Mouse (Mus musculus) Patski (cell line): ENCODE results near the gene Pltp. TPM values are rescaled to one million over a fixed set of nuclear protein-coding genes. Genes with fewer than 3 reads are reported as not detected.

ENCODE experiments used
- ATAC-seq: fragments of 100-300 bp; one replicate; pipeline ENCODE4 v1.8.0; 2021
- CTCF ChIA-PET: fragments of 350-600 bp; sonication (Branson Sonifier 250); formaldehyde crosslinking; loops from one replicate; lab custom pipeline; 2022; ENCODE audit warnings: inconsistent platforms; lab: Charles Lee
- POLR2A ChIA-PET: fragments of 350-600 bp; sonication (Branson Sonifier 250); formaldehyde crosslinking; loops from one replicate; lab custom pipeline; 2022; ENCODE audit warnings: antibody characterized with exemption, inconsistent platforms; lab: Charles Lee
- DNase-seq: peaks from one replicate; pipeline ENCODE4 v3.0.0-alpha.2; 2011; ENCODE audit warnings: low read depth, low spot score
- H3K27me3 ChIP-seq: fragments of 371-371 bp; one replicate; pipeline ENCODE4 v1.5.1; 2021
- CTCF ChIP-seq: fragments of 100-300 bp; IDR thresholded peaks from one replicate; pipeline ENCODE4 v1.5.1; 2021
- in situ Hi-C: fragments of 300-500 bp; cut with MboI; formaldehyde crosslinking; loops from 3 replicates; pipeline ENCODE4 v1.11.1; 2018; ENCODE audit warnings: low pct_unique_long_range_greater_than_20kb, mixed read lengths
- polyA plus RNA-seq: library from polyadenylated mRNA; unstranded; gene quantifications from one replicate; pipeline ENCODE4 v1.2.3, GENCODE M21; 2021

Gene Pltp
- polyA plus RNA-seq, 1 experiment from 2014 or later: 9.4 TPM

DNA sequence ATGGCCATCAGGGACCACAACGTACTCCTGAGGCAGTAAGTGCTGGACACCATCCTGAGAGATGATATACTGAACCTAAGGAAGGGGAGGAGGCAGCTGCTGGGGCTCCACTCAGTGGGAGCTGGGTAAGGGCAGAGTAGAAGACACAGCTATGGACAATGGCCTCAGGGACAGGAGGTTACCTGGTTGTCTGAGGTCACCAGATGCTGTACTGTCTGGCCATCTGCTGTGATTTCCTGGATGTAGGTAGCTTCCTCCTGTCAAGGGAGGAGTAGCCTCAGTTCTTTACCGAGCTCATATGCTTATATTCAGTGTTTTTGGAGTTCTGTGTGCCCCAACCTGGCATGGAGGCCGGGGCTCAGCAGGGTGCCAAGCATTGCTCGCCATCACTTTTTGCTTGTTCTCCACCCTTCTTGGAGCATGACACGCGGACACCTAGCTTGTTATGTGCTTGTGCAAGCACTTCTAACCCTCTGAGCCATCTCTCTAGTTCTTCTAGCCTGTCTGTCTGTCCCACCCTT lies 35.2 kb upstream of the Pltp start:
- no peak for DNase-seq
- no peak for TF ChIP-seq CTCF
- ChIA-PET POLR2A (interaction anchor here (1.5 kb wide), 1 partner anchor 13 kb away, joined by 3 read pairs; no protein-coding TSS in a partner anchor), CTCF (interaction anchor here (1.1 kb wide), 1 partner anchor 12 kb away, joined by 3 read pairs; no protein-coding TSS in a partner anchor)
- in situ Hi-C loops: no loop called here
- ATAC-seq: no peak
- no peaks in the 10 kb centered on the region for H3K27me3 ChIP-seq

DNA sequence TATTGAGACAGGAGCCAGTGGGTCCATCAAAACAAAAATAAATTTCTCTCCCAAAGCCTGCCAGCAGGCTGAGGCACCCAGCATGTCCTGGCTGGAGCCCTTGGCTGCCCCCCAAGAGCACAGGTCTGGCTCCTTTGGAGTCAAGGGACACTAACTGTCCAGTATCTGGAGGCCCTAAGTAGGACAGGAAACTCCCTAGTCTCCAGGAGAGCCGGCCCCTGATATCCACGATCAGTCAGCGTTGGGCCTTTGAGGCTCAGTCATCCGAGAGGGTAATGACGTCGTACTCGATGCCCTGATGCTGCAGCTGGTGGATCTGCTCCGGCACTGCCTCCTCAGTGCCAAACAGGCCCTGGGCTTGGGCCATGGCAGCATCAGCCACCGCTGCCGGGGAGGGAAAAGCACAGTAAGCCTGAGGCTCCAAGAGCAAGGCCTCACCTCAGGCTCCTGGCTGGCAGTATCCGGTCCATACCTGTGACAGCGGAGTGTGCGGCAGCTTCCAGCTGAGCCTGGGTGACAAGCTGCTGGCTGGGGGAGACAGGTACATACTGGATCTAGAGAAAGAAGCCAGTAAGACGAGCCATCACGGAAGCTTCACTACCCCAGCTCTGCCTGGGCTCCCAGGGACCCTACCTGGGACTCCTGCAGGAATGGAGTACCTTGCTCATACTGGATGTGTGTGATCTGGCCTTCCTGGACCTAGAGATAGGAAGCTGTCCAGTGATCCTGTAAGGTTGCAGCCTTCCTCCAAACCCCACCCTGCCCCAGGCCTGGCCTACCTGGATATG lies 34.6 kb upstream of the Pltp start:
- no peaks in the 10 kb centered on the region for H3K27me3 ChIP-seq
- ChIA-PET POLR2A (interaction anchor here (0.9 to 1.9 kb wide), 2 partner anchors 8 to 58 kb away, joined by 3 to 6 read pairs; no protein-coding TSS in a partner anchor), CTCF (interaction anchor here (1.1 to 1.4 kb wide), 2 partner anchors 12 to 17 kb away, joined by 3 read pairs; no protein-coding TSS in a partner anchor)
- in situ Hi-C loops: no loop called here
- ATAC-seq (no peak), DNase-seq (no peak)
- no peak for TF ChIP-seq CTCF

DNA sequence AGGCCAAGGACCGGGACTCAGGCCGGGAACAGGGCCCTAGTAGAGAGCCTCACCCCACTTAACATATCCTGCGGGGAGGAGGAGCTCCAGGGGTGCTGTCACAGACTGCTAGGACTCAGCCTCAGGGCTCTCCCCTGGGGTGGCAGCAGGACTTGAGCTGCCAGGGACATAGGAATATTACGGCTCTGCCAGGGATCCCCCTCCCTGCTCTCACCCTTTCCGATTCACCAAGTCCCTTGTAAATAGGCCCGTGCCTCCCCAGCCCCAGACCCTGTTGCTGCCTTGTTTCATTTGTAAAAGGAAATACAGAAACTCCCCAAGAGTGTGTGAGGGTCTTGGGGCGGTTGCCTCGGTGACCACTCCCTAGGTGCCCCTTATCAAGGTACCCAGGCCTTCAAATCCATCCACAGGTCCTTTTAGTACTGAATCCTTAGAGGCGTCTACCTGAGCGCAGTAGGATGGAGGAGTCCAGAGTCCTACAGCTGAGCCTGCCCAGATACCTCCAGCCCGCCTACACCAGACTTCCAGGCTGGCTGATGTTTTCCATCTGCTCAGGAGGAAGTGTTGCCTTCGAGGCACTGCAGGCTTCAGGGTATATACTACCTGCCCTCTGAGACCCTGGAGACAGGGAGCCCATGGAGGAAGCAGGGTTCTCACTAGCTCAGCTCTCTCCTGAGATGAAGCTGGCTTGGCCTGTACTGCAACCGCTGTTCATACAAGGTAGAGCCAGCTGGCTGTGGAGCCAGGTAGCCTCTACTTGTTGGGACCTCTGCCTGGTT lies 33.7 kb upstream of the Pltp start:
- no peak for DNase-seq
- ChIA-PET CTCF (interaction anchor here (1.4 kb wide), 1 partner anchor 18 kb away, joined by 3 read pairs; no protein-coding TSS in a partner anchor), POLR2A (interaction anchor here (0.6 to 1.9 kb wide), 6 partner anchors 9 to 938 kb away, joined by 3 to 7 read pairs (median 5); partner anchors contain the start of gene Pcif1)
- in situ Hi-C loops: no loop called here
- TF ChIP-seq CTCF: no peak
- H3K27me3 ChIP-seq: no peaks in the 10 kb centered on the region
- ATAC-seq: no peak

DNA sequence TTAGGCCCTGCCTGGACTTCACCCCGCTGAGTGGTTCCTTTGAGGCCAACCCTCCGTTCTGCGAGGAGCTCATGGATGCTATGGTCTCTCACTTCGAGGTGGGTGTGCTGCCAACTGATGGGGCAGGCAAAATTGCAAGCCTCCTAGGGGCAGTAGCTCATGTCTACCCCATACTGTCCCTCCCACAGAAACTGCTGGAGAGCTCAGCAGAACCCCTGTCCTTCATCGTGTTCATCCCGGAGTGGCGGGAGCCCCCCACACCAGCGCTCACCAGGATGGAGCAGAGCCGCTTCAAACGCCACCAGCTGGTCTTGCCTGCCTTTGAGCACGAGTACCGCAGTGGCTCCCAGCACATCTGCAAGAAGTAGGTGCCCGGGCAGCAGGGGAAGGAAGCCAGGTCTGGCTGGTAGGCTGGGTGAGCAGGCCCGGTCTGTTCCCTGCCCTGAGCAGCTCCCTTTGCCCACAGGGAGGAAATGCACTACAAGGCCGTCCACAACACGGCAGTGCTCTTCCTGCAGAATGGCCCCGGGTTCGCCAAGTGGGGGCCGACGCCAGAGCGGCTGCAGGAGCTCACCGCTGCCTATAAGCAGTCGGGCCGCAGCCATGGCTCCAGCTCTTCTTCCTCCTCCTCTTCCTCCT lies 33.0 kb upstream of the Pltp start:
- in situ Hi-C loops: no loop called here
- DNase-seq: no peak
- ChIA-PET CTCF (interaction anchor here (0.9 kb wide), 1 partner anchor 28 kb away, joined by 3 read pairs; no protein-coding TSS in a partner anchor), POLR2A (interaction anchor here (0.6 to 1.9 kb wide), 5 partner anchors 10 to 937 kb away, joined by 3 to 7 read pairs (median 6); partner anchors contain the start of gene Pcif1)
- no peak for ATAC-seq
- TF ChIP-seq CTCF: no peak
- no peaks in the 10 kb centered on the region for H3K27me3 ChIP-seq

DNA sequence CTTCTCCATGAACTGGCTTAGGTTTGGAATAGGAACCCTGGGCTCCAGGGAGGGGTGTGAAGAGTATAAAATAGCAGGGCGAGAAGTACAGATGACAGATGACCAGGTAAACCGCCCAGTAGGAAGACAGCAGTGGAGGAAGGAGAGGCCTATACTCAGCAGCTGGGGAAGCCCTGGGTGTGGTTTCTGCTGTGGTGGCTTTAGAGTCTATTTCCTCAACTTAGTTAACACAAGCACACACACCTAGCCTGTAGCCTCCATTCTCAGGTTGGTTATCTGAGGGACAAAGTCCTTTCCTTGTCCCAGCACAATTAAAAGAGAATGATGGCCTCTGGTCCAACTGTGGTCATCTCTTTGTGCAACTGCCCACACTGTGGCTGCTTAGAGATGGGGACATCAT lies 32.4 kb upstream of the Pltp start:
- CTCF ChIA-PET: interaction anchor here (0.9 kb wide), 1 partner anchor 29 kb away, joined by 3 read pairs; no protein-coding TSS in a partner anchor
- ATAC-seq: no peak
- POLR2A ChIA-PET: interaction anchor here (1.6 to 1.9 kb wide), 3 partner anchors 9 to 20 kb away, joined by 6 to 7 read pairs (median 6); no protein-coding TSS in a partner anchor

DNA sequence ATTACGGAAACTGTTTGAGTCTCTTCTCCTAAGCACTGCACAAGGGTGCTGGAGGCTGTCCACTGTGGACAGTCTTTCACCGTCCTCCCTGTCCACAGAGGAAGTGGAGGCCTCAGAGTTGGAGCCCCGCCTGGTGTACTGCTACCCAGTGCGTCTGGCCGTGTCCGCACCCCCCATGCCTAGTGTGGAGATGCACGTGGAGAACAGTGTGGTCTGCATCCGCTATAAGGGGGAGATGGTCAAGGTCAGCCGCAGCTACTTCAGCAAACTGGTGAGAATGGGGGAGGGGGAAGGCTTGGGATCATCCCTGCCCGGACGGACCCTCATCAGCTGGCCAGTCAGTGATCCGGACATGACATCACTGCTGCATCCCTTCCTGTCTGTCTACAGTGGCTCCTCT lies 31.5 kb upstream of the Pltp start:
- no peak for DNase-seq
- no peak for ATAC-seq
- POLR2A ChIA-PET: no interaction called here
- no peak for TF ChIP-seq CTCF
- in situ Hi-C loops: no loop called here
- CTCF ChIA-PET: no interaction called here
- no peaks in the 10 kb centered on the region for H3K27me3 ChIP-seq

More for the DNA sequence above, 32.4 kb upstream of the Pltp start:
- no peak for DNase-seq
- in situ Hi-C loops: no loop called here
- H3K27me3 ChIP-seq: no peaks in the 10 kb centered on the region
- TF ChIP-seq CTCF: no peak

DNA sequence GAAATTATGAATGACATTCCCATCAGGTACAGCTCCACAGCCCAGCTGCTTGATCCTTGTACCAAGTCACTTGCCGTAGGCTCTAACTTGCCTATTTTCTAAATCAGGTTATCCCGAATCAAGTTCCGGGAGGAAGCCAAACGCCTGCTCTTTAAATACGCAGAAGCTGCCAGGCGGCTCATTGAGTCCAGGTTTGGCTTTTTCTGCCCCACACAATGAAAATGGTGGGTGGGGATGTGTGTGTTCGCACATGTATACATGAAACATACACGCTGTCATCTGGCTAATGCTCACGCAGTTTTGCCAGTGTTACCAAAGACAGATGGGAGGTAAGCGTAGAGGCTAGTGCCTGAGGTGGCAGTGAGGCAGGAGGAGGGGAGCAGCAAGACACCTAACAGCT lies 29.1 kb upstream of the Pltp start:
- ATAC-seq: no peak
- in situ Hi-C loops: no loop called here
- no peak for DNase-seq
- POLR2A ChIA-PET: interaction anchor here (1.4 kb wide), 1 partner anchor 8 kb away, joined by 3 read pairs; the partner anchor contains the start of gene Pcif1
- no peak for TF ChIP-seq CTCF
- no peaks in the 10 kb centered on the region for H3K27me3 ChIP-seq
- CTCF ChIA-PET: interaction anchor here (1.5 kb wide), 1 partner anchor 9 kb away, joined by 6 read pairs; no protein-coding TSS in a partner anchor

DNA sequence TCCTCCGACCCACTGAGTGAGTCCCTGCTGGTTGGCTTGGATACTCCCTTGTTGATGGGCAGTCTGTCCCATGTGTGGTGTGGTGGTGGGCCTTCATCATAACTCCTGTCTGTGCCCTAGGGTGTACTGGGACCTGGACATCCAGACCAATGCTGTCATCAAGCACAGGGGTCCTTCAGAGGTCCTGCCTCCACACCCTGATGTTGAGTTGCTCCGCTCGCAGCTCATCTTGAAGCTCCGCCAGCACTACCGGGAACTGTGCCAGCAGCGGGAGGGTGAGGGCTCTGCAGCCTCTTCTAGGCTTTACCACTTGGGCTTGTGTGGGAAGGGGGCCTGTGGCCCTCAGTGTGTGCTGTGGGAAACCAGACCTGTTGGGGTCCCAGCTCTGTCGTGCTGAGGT lies 28.3 kb upstream of the Pltp start:
- DNase-seq: no peak
- CTCF ChIA-PET: interaction anchor here (0.8 to 1.5 kb wide), 2 partner anchors 10 to 18 kb away, joined by 3 to 6 read pairs; no protein-coding TSS in a partner anchor
- no peaks in the 10 kb centered on the region for H3K27me3 ChIP-seq
- no peak for TF ChIP-seq CTCF
- POLR2A ChIA-PET: no interaction called here
- no peak for ATAC-seq
- in situ Hi-C loops: no loop called here

DNA sequence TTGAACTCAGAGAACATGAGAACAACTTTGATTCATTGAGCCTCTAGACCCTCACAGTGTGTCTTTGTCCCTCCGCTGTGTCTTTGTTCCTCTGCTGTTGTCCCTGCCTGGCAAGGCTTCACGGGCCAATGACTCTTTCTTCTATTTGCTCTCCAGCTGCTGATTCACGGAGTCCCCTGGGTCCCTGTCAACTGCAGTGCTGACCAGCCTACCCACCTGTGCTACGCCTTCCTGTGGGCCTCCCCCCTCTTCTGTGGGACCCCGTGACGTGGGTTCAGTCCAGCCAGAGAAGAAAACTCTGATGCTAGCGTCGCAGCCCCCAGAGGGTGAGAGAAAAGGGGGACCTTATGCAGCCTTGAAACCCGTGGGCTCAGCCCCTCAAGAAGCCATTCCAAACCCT lies 25.1 kb upstream of the Pltp start:
- ChIA-PET POLR2A (no interaction called here), CTCF (no interaction called here)
- DNase-seq: no peak
- no peak for ATAC-seq
- no peak for TF ChIP-seq CTCF
- H3K27me3 ChIP-seq: no peaks in the 10 kb centered on the region
- in situ Hi-C loops: no loop called here
